Mouse (Mus musculus) heart, adult 10 weeks (tissue): ENCODE results near the gene Evi2. TPM values are rescaled to one million over a fixed set of nuclear protein-coding genes. Genes with fewer than 3 reads are reported as not detected.

ENCODE experiments used
- polyA plus RNA-seq: library from polyadenylated mRNA; stranded (reverse); fragments of 350-450 nt; fragmentation: Illumina TruSeq; extraction: RNeasy Lipid Tissue Mini Kit (QIAGEN cat#74804); gene quantifications from one replicate; pipeline ENCODE4 v1.2.3, GENCODE M21; 2014; ENCODE audit warnings: low read depth, low replicate concordance

The Evi2 gene
- 0.24 TPM for polyA plus RNA-seq

GRCm38 (mm10) chr11:79530333-79530761, at the start of gene Evi2, which contains the start of gene Evi2a:
TSS of gene Evi2 (minus strand) at chr11:79530589.
TSS of gene Evi2a (minus strand) at chr11:79530609.

GRCm38 (mm10) chr11:79523560-79524309, 6.7 kb downstream of the Evi2 start, which contains the start of gene Evi2b:
TSS of gene Evi2b (minus strand) at chr11:79523762.

GRCm38 (mm10) chr11:79503845-79504244, 26.5 kb downstream of the Evi2 start, which contains the start of gene Omg:
TSS of gene Omg (minus strand) at chr11:79504084.

Other genes with a start within 250 kb of the Evi2 start
- gene Gm9964, start 233.7 kb downstream of the Evi2 start, polyA plus RNA-seq = not detected
- gene Nf1, start 190.9 kb downstream of the Evi2 start, polyA plus RNA-seq = 11.1 TPM
- gene Omg, start 26.5 kb downstream of the Evi2 start, polyA plus RNA-seq = not detected
- 1.8 TPM for gene Evi2b, start 6.8 kb downstream of the Evi2 start, polyA plus RNA-seq
- gene Evi2a, start within 50 bp of the Evi2 start, polyA plus RNA-seq = 3.5 TPM
- gene Rab11fip4, start 60.6 kb upstream of the Evi2 start, polyA plus RNA-seq = 0.26 TPM